Mouse (Mus musculus) urinary bladder, postnatal 25 days (tissue): ENCODE data around the gene Il1f9.
"Not testable (repeated sequence)": the region's sequence is repeated elsewhere in the genome, so short reads cannot be mapped to it uniquely, and the experiment has no call there.

Experiments used
- DNase-seq: peaks from one replicate; pipeline ENCODE4 v3.0.0; 2022; ENCODE audit warnings: low spot score

Il1f9 gene

DNA sequence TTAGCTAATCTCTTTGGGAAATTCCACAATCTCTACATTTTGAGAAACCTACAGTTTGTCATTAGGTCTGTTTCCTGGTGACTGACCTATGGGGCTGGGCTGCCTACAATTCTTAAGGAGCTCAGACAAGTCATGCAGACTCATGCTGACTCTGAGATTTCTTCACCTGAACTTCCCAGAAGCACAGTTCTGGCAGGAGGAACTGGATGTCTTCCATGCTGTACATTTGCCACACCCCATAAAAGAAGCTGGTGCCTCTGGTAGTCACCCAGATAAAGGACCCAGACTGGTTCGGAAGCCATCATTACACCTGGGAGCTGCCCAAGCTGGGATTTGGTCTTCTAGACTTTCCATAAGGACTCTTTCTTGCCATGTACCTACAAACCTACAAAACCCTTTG, at the start of gene Il1f9:
TSS of gene Il1f9 (plus strand) at position 301 of the 400 bp plus-strand sequence.
- DNase-seq, result no peak

DNA sequence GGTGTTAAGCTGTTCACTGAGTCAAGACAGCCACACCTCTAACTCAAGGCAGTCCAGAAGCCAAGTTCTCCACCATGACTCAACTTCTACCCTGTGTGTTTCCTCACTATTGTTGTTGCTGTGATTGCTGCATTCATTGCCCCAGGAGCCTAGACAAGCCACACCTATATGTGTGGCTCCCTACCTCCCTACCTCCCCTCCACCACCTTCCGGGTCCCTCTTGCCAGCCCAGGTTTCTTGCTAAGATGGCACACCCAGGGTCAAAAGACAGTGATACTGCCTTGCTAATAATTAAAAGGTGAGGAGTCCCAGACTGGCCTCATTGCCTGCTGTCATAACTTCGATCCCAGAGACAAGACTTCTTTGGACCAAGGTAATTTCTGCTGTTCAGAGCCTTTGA, 33.4 kb upstream of the Il1f9 start, which contains the start of gene Il1f8:
TSS of gene Il1f8 (plus strand) at position 301 of the 400 bp plus-strand sequence.
- DNase-seq, result no peak

GRCm38 (mm10) chr2:24181683-24182331, 4.5 kb upstream of the Il1f9 start:
- not testable (repeated sequence) for DNase-seq

DNA sequence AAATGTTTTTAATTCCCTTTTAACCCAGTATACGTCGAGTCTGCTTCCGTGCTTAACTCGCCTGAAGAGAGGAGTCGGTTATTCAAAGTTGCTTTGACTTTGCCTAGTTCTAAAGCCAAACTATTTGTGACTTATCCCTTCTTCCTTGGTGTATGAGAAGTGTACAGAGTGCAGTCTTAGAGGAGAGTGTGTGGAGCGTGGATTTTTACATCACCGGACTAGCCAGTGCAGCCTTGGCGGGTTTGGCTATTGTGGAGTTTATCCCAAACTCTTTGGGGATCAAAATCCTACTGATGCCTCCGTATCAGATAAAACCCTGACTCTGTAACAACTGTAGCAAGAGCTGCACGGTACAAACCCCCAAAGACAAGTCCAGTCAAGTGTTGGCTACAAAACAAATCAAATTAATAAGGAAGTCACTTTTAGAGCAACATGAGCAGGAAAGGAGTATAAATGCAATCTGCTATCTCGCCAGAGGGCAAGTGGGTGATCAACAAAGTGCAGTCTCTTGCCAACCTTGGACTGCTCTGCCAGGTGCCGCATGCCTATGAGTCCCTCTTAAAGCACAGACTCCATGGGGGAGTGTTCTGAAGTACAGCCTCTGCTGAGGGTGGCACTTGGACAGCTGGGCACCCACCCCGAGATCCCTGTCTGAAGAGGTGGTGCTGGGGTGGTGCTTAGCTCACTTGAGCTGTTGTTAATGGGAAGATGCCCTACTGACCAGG, 3.7 kb upstream of the Il1f9 start:
- not testable (repeated sequence) for DNase-seq

DNA sequence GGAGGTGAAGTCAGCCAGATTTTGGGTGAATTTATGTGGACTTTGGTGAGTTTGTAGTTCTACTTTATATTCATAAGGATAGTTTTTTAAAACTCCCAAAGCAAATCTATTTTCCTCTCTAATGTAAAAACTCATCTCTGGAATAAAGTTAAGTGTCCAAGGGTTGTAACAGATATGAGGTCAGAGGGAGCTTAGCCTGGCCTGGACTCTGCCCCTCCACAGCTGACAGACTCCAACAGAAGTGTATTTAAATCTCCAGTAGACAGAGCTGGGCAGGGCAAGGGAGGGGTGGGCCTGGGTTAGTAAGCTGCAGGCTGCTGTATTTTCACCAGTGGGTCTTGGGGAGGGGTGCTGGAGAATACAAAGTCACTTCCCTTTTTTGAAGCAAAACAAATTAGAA, 2.2 kb upstream of the Il1f9 start:
- not testable (repeated sequence) for DNase-seq

DNA sequence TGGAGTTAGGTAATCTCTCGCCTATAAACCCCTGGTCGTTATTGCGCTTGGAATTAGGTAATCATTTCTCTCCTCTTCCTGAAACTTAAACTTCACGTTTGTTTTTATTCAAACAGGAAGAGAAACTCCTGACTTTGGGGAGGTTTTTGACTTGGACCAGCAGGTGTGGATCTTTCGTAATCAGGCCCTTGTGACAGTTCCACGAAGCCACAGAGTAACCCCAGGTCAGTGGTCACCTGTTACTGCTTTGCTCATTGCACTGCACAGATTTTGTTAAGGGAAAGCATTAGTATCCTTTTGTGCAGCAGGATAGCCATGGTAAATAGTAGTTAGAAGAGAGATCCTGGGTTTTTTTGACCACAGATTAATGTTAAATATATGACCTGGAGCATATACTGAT, 1.3 kb downstream of the Il1f9 start:
- DNase-seq, result no peak

DNA sequence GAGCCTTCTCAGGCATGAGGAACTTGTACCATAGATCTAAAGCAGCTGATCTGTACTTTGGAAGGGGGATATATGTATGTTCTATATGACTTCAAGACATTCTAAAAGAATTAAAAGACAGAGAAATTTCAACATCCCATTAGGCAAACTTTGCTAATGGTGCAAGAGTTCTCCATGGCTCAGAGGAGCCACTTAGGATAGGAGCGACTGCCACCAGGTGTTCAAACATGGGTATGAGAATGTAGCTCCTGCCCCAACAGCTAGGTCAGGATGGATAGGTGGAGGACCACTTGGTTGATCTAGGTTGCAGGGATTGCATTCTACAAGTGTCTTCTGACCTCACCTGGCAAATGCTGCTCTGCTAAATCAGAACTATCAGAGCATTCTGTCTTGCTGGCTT, 1.9 kb downstream of the Il1f9 start:
- peak; percentile 3 for DNase-seq

DNA sequence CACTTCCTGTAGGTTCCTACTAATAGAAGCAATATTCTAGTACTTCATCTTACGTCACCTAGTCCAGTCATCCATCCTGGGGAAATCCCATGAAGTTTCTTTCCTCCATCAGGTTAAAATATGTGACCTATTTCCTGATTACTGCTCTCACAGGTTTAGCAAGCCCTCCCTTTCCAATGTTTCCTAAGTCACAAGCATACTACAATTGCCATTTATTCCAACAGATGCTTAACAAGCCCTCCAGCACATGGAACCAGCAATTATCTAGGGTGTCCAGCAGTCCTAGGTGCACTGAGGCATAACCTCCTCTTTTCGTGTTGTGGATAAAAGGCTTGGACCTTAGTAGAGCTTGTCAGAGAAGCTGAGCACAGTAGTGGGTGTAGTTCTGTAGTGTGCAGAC, 28.8 kb downstream of the Il1f9 start, which contains the start of gene Il1f6:
TSS of gene Il1f6 (plus strand) at position 301 of the 400 bp plus-strand sequence.
- DNase-seq, result no peak

DNA sequence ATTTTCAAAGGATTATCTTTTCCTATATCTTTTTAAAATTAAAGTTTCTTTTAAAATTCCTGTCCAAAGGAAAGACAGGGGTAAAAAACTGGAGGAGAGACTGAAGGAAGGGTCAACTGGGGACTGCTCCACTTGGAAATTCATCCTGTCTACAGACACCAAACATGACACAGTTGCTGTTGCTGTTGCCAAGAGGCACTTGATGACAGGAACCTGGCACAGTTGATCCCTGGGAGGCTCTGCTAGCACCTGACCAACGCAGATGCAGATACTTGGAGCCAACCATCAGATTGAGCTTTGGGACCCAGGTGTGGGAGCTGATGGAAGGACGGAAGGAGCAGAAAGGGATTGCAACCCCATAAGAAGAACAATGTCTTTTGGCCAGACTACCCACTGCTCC, 40.9 kb downstream of the Il1f9 start:
- DNase-seq, result no peak
